Mouse (Mus musculus) adrenal gland, postnatal 36 days (tissue): ENCODE measurements at regions not wholly inside any gene's neighbourhood (a gene's known extent, or its start where the extent isn't known, plus 50 kb on each side); places are given as distances from the start of the nearest gene placed in this dataset.

Experiments
- DNase-seq, 2 experiments: peaks; one replicate each; pipeline ENCODE4 v3.0.0; 2021; ENCODE audit warnings: mixed read lengths in 1 of 2

- DNase-seq, result no peak
These were observed 57.2 kb downstream of the Lao1 start for GRCm38 (mm10) chr4:119018573-119018972.

GRCm38 (mm10) chr4:119019013-119019781, 57.8 kb downstream of the Lao1 start:
- DNase-seq, result no peak

DNA sequence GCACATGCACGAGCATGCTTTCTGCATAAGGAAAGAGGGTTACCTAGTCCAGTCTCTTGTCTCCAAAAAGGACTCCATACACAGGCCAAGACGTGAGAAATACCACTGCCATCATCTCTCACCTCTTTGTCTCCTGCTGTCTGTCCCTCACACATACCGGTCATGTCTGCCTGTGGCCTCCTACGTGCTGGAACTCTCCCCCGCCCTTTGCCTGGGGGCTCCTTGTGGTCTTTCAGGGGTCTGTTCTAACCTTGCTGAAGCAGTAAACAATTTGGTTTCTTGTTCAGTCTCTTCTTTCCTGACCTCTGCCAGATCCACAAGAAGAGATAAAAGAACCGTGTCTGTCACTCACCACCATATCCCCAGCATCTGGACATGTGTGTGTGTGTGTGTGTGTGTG, 61.0 kb downstream of the Lao1 start:
- no peak for DNase-seq

DNA sequence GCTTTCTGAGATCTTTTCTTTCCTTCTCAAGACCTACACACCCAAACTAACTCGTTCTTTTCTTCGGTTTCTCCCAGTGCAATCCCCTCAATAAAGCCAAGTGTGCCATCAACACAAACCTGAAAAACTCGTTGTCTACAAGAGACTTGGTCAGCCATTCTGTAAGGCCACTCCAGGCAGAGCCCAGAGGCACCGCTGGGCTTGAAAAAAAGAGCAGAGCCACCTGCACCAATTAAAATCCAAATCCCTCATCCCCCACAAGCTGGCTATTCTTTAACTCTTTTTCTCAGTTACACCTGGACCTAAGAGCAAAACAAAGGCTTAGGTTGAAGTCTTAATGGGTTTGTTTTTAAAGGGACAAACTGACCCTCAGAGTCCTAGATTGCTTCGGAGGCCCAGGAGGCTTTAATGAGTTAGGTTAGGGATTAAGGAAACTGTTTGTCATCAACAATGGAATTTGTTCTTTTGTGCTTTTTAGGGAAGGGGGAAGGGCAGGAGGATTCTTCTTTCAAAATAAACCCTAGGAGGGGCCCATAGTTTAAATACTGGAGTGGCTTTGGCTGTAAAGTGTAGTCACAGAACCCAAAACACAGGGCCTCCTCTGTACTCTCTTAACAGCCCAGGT, 65.0 kb downstream of the Lao1 start:
- DNase-seq, result no peak

DNA sequence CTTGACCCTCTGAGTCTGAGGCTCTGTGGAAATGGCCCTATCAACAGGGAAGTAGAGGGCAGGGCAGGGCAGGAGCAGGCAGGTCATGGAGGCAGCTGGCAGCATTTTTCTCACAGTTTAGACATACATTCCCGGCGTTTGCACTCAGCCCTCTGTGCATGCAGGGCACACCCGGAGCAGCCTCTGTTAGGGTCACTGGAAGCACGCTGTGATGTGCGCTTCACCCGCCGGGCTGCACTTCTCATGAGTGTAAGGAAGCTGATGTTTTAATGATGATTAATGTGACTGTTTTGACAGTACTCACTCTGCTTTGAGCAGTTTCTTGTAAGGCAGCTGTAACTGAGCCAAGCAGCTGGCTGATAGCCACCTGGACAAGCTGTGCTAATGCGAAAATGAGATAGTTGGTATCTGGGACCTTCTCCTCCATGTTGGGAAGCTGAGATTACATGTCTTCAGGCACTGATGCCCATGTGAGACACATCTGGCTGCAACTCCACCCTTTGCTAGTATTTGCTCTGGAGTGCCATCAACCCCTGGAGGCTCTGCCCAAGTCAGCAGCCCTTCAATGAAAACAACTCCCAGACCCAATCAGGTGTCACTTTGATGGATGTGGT, 66.9 kb downstream of the Lao1 start:
- peak in 1 of 2 experiments; percentile 13 for DNase-seq

- no peak for DNase-seq
These were observed 67.7 kb downstream of the Lao1 start for GRCm38 (mm10) chr4:119029091-119029490.

DNA sequence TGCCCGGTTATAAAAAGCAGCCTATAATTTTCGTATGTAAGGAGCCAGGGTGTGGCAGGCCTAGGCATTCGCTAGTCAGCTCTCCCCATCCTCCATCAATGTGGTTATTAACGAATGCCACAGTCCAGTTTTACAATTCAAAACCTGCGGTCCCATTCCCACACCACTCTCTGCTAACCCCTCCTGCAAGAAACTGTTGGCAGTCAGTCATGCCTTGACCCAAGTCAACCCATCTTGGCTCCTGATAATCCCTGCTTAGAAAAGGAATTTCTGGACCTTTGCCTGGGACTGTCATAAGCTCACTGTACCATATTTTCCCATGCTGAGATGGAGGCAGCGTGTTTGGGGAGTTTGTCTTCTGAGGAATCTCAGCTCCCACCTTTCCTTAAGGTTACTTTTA, 68.4 kb downstream of the Lao1 start:
- DNase-seq, result no peak

- no peak for DNase-seq
These were observed 69.5 kb downstream of the Lao1 start for GRCm38 (mm10) chr4:119030865-119031264.

GRCm38 (mm10) chr4:119033006-119033405, 71.6 kb downstream of the Lao1 start:
- no peak for DNase-seq

- DNase-seq, result no peak
These were observed 71.9 kb upstream of the Slc2a1 start for GRCm38 (mm10) chr4:119036582-119036981.

DNA sequence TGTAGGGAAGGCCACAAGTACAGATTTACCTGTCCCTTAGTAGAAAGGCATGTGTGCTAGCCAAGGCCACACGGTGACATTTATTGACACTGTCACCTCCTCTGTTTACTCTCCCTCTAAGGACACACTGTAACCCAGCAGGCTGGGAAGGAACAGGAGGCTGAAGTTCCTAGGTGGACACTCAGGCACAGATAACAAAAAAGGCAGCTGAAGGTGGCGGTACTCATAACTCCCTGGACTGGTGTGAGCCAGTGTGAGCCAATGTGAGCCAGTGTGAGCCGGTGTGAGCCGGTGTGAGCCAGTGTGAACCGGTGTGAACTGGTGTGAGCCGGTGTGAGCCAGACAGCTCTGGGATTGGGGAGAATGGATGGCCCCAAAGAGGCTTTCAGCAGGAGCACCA, 68.5 kb upstream of the Slc2a1 start:
- no peak for DNase-seq

- DNase-seq, result no peak
These were observed 66.9 kb upstream of the Slc2a1 start for GRCm38 (mm10) chr4:119041616-119042015.

DNA sequence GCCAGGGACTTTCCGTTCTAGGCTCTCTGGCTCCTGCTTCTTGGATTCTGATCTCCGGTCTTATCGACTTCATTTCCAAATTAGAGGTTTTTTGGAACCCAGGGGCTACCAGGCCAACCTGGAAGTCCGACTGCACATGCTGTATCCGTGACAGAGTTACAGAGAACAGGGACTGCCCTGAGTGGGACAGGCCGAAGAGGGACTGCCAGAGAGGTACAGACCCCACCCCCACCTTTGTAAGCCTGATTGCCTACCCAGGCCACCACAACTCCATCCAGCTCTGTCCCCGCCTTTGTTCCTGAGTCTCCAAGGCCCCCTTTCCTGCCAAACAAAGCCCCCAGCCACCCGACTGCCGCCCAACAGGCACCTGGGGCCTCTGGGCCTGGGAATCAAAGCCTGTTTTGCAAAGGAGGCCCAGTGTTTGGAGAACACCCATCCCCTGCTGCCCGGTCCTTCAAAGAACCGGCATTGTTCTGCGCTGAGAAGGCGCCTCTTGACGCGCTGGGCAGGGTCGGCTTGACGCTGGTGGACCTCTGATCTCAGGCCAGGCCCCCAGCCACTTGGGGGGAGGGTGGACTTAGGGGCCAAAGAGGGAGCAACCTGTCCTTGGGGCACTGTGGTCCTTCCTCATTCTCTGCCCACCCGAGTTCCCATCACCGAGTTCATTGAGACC, 64.4 kb upstream of the Slc2a1 start:
- no peak for DNase-seq

- DNase-seq, result no peak
These were observed 63.7 kb upstream of the Slc2a1 start for GRCm38 (mm10) chr4:119044836-119045235.

DNA sequence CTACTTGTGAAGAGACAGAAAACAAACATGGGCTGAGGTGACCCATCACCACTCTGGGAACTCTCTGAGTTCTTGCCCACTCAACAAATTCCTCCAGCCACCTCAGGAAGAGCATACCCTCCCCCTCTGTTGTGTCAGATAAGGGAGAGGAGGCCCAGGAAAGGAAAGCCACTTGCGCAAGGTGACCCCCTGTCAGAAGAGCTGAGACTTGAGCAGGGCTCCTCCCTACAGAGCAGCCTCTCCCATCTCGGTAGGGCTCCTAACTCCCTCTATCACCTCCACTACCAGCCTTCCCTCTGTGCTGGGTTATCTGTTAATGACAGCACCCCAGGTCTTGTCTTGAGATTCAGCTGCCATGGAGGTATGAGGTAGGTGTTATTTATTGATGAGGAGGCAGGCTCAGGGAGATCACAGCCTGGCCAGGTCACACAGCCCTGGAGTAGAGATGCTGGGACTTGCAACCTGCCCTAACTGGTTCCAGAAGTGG, 57.6 kb upstream of the Slc2a1 start:
- DNase-seq, result no peak

- no peak for DNase-seq
These were observed 56.0 kb upstream of the Slc2a1 start for GRCm38 (mm10) chr4:119052537-119052936.

DNA sequence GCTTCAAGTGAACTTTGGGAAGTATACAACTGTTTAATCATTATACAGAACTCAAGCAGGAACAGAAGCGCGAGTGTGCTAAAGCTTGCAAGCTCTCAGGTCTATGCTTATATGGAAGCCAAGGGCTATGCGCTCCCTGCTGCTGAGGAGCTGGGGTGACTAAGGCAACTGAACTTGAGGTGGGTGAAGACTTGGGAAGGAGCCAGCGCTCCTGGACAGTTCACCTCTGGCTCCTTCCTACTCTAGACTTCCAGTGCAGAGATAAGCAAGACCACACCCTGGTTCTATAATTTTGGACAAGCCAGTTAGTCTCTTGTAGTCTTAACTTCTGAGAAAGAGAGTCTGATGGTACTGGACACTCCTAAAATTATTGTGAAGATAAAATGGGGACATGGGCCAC, 55.3 kb upstream of the Slc2a1 start:
- DNase-seq, result no peak

GRCm38 (mm10) chr4:119053680-119054079, 54.8 kb upstream of the Slc2a1 start:
- no peak for DNase-seq

DNA sequence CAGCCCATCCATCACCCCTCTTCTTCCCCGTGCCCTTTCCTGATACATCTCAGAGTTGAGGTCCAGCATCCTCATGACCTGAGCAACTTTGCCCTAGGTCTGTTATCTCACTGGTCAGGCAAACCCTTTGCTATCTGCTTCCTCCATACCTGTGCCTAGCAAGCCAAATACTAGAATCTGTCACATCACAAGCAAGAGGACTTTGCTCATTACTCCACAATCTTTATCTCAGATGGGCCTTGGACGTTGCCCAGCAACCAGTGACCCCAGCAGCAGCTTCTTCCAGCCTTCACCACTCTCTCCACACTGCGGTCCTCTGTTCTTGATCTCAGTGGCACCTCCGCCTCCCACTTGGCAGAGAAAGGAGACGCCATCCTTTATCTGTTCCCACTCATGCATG, 54.4 kb upstream of the Slc2a1 start:
- DNase-seq, result no peak

DNA sequence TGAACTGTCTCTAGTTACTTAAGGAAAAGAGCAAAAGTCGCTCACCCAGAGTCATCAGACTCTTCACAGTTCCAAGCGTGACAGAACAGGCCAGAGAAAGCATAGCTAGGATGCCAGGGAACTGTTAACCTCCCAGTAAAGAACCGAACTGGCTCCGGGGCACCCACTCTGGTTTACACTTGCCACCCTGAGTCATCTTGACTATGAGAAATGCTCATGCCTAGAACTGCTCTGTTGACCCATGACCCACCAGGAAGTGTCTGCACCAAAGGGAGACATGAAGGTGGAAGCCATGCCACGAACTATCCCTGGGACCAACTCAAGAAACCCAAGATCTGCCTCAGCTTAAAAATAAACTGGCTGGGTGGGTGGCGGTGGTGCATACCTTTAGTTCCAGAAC, 51.3 kb upstream of the Slc2a1 start:
- no peak for DNase-seq

DNA sequence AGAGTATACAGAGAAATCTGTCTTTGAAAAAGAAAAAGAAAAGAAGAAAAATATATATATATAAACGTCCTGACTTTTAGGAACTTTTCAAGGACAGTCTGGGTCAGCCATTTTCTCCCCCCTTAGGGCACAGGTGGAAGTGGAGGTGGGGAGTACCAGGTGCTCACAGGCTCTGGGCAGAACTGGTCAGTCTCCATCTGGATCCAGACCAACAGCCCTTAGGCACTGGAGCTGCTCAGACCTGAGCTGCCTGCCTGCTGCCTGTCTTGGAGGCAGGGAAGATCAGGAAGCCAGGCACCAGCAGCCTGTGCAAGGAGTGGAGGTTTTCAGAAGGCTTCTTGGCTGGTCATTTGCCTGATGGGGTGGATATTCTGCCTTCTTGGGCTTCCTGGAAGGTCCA, 50.7 kb upstream of the Slc2a1 start:
- no peak for DNase-seq
